ENCODE assay signal across 12 mouse cellular contexts in genomic region chr7:80183466-80183865, GRCm38 (mm10).
"Had no signal": no experiment of that assay in that cellular context is flagged by ENCODE, and none has a peak within 500 bp of the region (broad histone marks: within the 10 kb centered on the region; RNA-seq: fewer than 3 reads in every experiment).

No protein-coding gene starts in this region.

- H3K9me3 ChIP-seq: limb, embryonic 15.5 days; midbrain, embryonic 15.5 days; neural tube, embryonic 13.5 days had no signal

- ATAC-seq: midbrain, embryonic 15.5 days had no signal

- H3K4me2 ChIP-seq: limb, embryonic 15.5 days; midbrain, embryonic 11.5 days; midbrain, embryonic 15.5 days; neural tube, embryonic 13.5 days had no signal

- H3K27ac ChIP-seq: layer of hippocampus, adult 2 months; left cerebral cortex, adult 2 months; limb, embryonic 15.5 days; midbrain, embryonic 15.5 days; neural tube, embryonic 13.5 days; stomach, postnatal 0 days had no signal

- H3K9ac ChIP-seq: limb, embryonic 15.5 days; midbrain, embryonic 15.5 days; neural tube, embryonic 13.5 days had no signal

- H3K36me3 ChIP-seq: limb, embryonic 15.5 days; midbrain, embryonic 15.5 days; neural tube, embryonic 13.5 days had no signal

- H3K4me3 ChIP-seq: layer of hippocampus, adult 2 months; left cerebral cortex, adult 2 months; limb, embryonic 15.5 days; midbrain, embryonic 15.5 days; neural tube, embryonic 13.5 days had no signal

- DNase-seq: lung, adult 18-20 months; lung, postnatal 36 days; retina, postnatal 1 day; right cerebral cortex, postnatal 4 days; thymus, postnatal 4 days had no signal

- H3K27me3 ChIP-seq: limb, embryonic 15.5 days; midbrain, embryonic 15.5 days; neural tube, embryonic 13.5 days had no signal
